Mouse (Mus musculus) testis, postnatal 14 days (tissue): ENCODE results near the gene 1110008P14Rik.
"Not testable (repeated sequence)": the region's sequence is repeated elsewhere in the genome, so short reads cannot be mapped to it uniquely, and the experiment has no call there.

Experiments
- DNase-seq: peaks from one replicate; pipeline ENCODE4 v3.0.0; 2021; ENCODE audit warnings: low spot score

The 1110008P14Rik gene

DNA sequence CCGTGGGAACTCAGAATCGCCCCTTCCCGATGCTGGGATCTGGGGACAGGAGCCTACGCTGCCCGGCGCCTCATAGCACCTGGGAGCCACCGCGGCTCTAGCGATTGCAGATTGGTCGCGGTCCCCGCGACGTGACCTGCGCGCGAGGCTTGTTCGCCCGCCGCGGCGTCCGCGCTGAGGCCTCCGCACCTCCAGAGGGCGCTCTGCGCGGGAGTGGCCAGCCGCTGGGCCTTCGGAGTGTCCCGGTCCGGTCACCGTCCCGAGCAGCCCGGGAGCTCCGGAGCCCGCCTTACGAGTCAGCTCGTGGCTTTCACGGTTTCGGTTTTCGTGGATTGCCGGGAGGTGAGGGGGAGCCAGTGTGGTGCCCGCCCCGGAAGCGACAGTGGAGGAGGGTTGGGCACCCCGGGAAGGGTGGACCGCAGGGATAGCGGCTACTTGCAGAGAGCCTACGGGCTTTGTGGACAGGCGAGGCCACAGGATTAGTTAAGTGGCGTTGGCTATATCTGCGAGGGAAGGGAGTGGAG is 18.9 kb downstream of the 1110008P14Rik start:
- DNase-seq: peak; percentile 84

DNA sequence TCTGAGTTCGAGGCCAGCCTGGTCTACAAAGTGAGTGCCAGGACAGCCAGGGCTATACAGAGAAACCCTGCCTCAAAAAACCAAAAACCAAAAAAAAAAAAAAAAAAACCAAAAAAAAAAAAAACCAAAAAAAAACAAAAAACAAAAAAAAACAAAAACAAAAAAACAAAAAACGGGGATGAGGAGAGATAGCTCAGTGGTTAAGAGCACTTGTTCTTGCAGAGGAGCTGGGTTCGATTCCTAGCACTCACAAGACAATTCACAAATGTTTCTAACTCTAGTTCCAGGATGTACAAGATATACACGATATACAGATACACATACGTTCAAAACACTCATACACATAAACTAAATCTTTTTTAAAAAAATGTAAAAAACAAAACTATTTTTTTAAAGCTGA is 19.5 kb downstream of the 1110008P14Rik start:
- not testable (repeated sequence) for DNase-seq

DNA sequence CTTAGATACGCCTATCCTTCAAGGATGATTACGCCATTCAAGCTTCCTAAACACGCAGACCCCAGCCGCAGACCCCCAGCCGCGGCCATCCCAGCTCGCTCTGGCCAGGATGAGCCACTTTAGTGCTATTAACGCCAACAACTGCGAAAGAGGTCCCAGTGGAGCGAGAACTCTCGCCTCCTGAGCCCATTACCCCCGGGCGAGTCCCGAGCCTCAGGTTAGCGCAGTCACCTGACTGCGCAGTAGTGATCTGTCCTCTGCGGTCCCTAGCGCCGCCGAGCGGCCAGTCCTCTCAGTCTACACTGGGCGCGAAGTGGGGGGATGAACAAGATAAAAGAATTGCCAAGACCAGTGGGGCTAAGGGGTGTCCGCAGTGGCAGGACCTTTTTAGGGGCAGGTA is 20.3 kb downstream of the 1110008P14Rik start:
- peak; percentile 56 for DNase-seq

DNA sequence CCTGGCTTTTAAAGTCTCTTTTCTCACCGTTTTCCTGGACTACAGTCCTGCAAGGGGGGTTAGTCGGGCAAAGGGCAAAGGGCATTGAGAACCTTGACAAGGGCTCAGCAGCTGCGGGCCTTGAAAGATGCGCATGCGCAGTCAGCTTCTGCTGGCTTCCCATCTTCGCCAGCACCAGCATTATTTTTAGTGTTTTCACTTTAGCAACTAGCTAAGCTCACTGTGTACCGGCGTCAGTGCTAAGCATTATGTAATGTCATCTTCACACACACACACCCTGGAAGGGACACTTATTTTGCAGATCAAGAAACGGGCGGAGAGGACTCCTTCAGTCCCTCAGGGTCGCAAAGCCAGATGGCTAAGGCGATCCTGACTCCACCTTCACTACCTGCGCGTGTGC is 21.0 kb downstream of the 1110008P14Rik start:
- peak; percentile 75 for DNase-seq

DNA sequence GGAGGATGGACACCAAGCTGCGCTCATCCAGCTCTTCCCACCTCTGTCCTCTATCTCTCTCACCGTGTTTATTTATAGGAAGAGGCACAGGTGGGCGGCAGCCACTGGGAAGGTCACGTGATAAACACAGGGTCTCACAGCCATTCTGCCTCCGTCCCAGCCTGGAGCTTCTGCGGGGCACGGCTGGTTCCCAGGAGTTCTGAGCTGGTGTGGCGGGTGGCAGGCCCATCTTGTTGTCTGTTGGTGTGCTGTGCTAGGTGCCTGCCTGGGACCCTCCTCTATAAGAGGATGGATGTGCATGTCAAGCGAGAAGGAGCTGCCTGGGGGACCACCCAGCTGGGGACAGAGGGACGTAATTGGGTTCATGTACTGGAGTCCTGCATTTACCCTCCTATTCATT is 23.4 kb downstream of the 1110008P14Rik start:
- no peak for DNase-seq

DNA sequence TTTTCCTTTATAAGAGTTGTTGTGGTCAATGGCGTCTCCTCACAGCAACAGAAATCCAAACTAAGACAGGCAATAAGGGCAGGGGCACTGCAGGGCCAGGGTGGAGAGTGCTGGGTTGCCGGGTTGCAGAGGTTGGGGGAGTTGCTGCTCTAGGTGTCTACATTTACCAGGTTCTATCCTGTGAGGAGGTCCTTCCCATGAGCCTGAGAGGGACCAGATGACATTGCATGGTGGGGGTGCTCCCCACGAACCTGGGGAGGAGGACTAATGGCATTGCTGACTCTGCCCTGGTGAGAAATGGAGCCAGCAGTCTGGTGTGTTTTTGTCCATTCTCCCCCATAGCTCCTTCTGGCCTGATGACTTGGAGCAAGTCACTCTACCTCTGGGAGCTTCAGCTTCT is 24.0 kb downstream of the 1110008P14Rik start:
- DNase-seq: no peak

DNA sequence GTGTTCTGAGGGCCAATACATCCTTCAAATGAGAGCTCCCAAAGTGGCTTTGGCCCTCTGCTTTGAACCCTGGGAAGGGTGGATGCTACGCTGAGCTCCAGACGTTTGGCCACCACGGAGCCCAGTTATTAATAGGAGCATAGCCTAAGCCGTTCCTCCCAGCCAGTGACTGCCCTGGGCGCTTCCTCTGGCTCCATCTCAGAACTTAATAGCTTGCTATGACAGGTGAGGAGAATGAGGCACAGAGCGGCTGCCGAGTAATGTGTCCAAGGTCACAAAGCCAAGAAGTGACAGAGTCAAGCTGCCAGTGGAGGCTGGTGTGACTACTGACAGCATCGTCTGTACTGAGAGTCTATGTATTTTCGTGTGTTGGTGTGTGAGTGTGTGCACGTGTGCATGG is 25.5 kb downstream of the 1110008P14Rik start:
- no peak for DNase-seq

DNA sequence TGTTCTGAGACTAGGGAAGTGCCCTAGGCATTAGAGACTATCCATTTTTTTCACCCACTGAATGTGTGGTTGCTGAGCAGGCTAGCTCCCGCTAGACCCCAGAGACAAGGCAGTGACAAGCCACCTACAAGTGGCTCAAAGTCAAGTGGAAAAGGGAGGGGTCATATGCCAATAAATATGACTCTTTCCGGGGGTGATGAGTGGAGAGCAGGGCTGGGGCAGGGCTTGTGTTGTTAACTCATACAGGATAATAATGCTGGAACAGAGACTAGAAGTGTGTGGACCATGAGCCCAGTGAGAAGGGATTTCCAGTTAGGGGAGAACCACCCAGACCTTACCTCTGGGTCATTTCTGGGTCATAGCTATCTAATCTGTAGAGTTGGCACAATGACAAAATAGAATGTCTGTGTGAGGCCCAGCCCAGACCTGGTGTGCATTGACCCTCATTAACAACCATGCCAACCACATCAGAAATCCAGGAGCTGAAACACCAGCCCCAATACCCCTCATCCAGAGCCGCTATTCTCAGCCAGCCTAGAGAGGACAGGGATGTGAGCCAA is 27.3 kb downstream of the 1110008P14Rik start:
- no peak for DNase-seq

DNA sequence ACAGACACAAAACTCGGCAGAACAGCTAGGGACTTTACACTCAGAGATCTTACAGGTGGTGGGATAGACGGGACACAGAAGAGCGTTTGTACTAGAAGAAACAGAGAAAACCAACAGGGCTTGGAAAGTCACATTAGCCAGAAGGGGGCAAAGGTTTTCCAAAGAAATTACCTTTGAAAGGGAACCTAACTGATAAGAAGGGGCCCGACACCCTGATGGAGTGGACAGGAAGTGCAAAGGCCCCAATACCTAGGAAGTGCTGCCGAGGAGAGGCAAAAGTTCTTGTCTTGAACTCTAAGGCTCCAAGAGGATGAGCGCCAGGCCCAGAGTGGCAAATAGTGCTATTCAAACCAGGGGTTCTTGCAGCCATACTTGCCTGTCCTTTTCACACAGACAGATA is 27.9 kb downstream of the 1110008P14Rik start:
- no peak for DNase-seq

DNA sequence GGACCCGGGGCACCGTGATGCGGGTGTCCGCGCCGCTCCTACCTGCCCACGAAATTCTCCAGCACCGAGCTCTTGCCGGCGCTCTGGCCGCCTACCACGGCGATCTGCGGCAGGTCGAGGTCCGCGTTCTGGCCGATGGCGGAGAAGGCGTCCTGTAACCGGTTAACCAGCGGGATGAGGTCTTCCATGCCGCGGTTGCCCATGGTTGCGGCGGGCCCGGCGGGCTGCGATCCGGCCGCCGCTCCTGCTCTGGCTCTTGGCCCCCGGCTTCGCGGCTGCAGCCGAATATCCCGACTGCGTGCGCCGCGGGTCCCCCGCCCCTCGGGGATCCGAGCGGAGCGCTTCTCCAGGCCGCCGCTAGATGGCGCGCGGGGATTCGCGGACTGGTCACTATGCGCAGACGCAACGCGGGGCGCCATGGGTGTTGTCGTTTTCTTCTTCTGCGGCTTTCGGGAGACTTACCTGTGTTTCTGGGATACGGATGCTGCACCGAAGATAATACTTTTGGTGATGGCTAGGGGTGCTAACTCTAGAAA is 28.7 kb downstream of the 1110008P14Rik start, which contains the start of gene Dnm1:
Gene Dnm1, minus strand, starts transcription at position 332 of the 536 bp plus-strand sequence.
- DNase-seq: peak; percentile 88

DNA sequence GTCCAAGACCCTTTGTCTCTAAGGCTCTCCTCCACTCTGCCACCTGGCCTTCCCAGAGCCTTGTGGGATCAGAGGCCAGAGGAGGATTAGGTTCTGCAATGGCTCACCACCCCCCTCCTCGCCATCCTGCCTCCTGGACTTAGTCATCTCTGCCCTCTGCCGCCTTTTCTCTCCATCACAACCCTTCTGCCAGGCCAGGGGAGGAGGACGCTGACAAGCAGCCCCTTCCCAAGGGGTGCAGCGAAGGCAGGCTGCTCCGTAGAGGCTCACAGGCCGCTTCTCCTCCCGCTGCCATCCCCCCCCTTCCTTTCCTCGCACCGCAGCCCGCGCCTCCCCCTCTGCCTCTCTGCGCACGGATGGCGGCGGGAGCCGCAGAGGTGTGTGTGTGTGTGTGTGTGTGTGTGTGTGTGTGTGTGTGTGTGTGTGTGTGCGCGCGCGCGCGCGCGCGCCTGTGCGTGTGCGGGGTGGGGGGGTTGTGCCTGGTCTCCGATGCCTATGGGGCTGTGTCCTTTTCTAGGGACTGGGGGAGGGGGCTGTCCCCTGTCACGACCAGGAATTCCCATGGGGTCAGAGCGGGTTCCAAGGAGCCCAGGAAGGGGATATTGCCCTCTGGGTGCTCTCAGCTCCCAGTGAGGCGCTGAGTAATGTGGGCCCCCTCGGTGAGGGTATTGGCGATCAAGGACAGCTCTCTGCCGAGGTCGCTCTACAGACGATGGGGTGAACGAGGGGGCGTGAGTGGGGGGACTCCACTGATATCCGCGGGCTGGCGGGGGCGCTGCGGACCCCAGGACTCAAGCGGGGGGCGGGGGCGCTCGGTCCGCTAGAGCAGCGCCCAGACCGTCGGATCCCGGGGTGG is 29.4 kb downstream of the 1110008P14Rik start, which contains the start of gene Ciz1:
Gene Ciz1, plus strand, starts transcription at position 177 of the 856 bp plus-strand sequence.
- no peak for DNase-seq

DNA sequence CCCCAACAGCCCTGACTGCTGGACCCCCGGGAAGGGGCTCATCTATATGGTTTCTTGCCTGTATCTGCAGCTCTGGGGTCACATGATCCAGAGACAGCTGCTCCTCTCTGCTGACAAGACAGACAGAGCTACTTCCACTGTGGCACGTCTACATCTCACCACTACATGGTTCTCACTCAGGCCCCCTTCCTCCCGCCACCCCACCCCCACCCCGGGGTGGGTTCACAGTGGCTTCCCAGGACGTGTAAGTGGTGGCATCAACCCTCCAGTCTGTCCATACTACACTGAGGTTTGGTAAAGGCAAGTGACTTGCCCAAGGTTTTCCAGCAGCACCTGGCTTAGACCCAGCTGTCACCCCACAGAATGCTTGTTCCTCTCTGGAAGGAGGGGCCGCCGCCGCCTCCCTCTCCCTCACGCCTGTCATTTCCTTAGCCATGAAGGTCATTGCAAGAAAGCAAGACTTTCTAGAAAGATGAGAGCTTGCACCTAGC is 30.2 kb downstream of the 1110008P14Rik start:
- no peak for DNase-seq

DNA sequence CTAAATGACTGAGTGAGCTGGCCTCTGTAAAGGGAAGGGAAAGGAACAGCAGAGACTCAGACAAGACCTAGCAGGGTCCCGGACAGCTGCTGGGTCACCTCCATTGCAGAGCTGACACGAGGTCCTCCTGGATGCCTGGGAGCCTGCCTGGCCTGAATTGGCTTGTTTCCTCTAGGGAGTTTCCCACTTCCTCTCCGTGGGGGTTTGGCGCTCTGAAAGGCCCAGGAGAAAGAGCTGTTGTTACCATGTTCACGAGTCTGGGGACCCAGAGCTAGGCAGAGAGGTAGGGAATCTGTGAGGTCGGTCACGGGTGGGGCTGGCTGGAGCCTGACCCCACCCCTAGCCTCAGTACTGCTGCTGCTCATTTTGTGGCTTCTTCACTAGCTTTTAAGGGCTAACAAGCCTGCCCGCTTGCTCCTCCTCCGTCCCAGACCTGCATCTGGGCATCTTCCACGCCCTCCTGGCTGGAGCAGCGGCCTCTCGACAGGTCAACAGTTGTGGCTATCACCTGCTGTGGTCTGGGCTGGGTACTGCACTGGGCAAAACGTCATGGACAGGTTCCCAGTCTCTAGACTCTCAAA is 31.2 kb downstream of the 1110008P14Rik start:
- no peak for DNase-seq

DNA sequence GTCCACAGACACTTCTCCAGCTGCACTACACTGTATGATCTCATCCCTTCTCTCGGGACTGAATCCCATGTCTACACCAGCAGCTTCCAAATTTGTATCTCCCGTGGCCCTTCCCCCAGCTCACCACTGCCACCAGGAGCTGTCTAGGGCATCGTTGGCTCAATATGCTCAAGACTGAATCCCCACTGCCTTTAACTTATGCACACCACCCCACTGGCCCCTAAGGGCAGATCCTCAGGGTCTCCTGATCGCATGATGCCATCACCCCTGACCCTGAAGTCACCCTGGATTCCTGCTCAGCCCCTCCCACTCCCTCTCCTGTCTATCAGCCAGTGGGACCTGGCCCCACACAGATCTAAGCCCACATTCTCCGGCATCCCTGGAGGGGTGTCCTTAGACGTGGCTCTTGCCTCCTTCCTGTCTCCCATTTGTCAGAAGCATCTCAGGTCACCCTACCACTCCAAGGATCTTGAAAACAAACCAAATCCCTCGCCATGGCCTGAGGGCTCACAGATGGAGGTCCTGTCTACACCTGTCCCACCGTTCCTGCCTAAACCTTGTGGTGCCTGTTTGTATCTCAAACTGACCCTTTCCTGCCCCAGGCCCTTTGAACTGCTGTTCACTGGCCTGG is 32.0 kb downstream of the 1110008P14Rik start:
- DNase-seq: no peak

DNA sequence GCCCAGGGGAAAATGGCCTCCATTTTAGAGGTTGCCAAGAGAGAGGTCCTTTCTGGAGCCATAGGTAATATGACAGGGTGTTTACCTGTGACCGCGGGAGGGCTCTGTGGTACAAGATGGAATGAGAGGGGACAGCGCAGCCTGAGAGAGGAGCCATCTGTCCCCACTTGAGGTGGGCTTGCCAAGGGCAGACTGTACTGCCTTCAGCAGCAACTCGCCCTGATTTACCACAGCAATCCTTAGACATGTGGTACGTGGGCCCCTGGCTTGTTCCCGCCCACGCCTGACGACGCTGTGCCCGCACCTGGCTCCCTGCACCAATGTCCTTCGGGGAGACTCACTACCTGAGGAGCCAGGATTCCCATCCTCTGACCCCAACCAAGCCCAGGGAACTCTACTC is 33.4 kb downstream of the 1110008P14Rik start:
- DNase-seq: no peak

DNA sequence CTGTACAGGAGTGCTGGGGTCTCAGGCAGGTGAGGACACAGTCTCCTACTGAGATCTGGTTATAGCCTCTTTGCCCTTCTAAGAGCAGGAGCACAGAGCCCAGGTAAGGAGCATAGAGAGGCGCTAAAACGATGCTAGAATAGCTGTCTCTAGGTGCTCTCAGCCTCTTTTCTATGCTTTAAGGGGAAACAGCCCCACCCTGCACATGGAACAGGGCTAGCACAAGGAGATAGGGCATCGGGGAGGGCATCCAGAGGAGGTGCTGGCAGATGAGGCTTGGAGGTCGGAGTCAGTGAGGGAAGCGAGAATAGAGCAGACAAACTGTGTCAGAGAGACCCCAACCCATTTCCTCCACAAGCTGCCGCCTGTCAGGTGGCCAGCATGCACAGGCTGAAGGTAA is 34.7 kb downstream of the 1110008P14Rik start:
- no peak for DNase-seq

DNA sequence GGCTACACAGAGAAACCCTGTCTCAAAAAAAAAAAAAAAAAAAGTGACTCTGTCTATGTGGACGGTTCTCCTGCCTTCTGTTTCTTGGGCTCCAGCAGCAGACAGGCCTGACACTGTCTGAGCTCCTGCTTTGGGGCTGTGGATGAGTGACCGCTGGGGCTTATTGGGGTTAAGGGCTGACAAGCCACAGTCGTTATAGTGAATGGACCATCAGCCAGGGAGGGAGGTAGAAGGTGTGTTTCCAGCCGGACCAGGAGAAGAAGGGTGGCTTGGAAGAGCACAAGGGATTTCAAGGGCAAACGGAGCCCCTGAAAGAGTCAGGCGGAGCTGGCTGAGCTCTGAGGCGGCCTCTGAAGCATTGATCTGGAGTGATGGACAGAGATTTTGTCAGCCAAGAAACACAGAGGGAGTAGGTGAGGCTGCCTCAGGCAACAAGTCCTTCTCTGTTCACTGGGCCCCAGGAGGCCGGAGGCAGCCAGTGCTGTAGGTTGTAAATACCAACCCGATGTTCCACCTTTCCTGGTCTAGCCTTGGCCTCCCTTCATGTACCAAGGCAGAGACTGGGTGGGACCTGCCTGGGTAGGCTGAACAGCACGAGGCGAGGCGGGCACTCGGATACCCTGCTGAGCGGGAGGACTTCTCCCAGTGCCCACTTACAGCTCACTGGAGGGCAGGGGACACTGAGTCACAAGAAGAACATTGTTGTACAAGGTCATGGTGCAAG is 37.0 kb downstream of the 1110008P14Rik start:
- no peak for DNase-seq

DNA sequence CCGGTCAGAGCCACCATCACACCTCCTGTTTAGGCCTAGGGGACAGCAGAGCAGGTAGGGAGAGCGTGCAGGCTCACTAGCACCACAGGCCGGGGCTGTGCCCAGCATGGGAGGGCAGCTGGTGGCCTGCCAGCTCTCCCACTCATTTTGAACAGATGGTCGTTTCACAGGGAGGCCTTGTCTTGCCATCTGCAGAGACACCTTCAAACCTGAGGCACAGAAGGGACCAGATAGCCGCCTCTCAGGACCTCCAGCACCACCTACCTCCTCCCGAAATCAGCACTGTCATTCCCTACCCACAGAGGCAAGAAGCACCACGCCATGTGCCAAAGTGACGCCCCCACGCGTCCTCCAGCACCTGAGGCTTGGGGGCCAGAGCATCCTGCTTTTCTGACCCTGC is 37.7 kb downstream of the 1110008P14Rik start:
- no peak for DNase-seq

DNA sequence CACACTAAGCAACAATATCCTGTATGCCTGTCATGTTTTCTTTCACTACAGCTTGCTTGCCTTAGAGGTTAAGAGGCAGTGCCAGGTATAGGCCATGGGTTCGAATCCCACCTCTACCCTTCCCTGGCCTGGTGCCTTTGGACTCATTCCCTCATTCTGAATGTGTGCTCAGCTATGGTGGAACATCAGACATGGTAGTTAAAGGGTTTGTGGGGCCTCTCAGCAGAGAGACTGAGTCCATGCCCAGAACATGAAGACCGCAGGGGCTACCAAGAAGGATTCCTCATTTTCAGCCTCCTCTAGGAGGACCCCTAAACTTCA is 38.4 kb downstream of the 1110008P14Rik start:
- DNase-seq: no peak

DNA sequence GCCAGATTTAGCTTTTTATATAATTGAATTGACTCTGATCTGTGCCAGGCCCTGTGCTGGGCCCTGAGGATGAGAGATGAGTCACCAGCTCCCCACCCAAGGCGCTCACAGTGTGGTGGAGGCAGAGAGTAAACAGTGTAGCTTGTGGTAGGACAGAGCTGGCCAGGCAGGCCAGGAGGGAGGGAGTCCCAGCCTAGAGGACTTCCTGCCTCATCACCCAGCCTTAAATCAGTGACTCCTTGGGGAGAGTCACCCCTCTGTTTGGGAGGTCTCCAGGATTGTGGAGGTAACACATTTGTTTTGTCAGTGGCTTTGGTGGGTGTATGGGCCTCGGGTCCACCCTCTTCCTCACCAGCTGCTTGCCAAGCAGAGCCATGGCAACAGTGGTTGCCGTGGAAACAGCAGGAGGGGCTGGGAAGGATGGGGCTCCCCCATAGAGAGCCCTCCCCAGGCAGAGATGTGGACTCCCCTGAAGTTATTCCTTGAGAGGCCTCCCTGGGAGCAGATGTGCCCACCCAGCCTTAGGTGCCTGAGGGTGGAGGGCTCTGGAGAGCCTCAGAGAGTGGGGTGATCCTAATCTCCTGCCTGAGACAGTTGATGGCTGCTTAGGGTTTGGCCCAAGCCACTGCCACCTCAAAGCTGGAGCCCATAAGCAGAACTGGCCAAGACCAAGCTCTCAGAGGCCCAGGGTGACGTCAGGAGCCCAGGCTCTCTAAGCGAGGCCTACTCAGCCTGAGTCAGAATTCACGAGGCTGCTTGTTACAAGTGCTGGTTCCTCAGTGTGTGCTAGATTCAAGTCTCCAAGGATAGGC is 39.0 kb downstream of the 1110008P14Rik start:
- DNase-seq: no peak

DNA sequence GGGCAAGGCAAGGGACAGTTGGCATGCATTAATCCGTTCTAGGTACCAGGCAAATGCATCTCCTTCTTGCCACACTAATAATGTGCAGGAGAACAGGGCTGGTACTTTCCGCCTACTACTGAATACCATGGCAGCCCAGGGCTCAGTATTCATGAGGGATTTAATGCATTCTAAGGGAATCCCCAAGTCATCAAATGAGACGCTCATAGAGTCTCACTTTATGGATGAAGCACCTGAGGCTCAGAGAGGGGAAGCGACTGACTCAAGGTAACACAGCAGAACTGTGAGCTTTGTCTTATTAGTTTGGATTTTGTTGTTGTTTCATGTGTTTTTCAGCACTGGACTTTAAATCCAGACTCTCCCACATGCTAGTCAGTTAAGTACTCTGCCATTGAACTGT is 39.7 kb downstream of the 1110008P14Rik start:
- no peak for DNase-seq
